Mouse (Mus musculus) kidney, adult 2 months (tissue): Measurements from ENCODE around the gene Zp1.

ENCODE experiments used
- CTCF ChIP-seq: fragments of 200-500 bp; conservative IDR thresholded peaks from 2 replicates; pipeline ENCODE4 v1.5.1; 2011; ENCODE audit warnings: low read depth, mild to moderate bottlenecking, control low read depth, low read length, moderate library complexity, mixed read lengths; ENCODE audit not compliant: insufficient read depth, insufficient read length
- POLR2A ChIP-seq: fragments of 200-500 bp; IDR thresholded peaks from one replicate; pipeline ENCODE4 v1.6.1; 2011; ENCODE audit warnings: low read depth, low read length, control low read depth

DNA sequence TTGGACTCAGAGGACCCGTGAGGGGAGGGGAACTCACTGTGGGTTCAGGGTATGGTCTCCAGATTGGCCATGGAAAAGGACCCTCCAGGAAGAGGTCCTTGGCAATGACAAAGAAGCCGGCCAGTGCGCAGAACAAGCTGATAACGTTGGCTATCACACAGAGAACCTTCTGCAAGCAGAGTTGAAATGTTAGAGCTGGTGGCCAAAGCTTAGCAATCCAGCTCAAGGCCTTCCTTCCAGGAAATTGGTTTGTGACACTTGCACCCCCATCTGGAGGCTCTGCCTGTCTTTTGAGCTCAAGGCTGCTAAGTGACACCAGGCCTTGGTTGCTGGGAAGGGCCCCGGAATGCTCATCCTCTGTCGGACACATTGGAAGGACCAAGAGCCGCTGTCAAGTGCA, 45.3 kb upstream of the Zp1 start:
- no peak for TF ChIP-seq POLR2A
- no peak for TF ChIP-seq CTCF
